Mouse (Mus musculus) ovary, postnatal 36 days (tissue): ENCODE measurements at regions not wholly inside any gene's neighbourhood (a gene's known extent, or its start where the extent isn't known, plus 50 kb on each side); places are given as distances from the start of the nearest gene placed in this dataset.

Experiments
- DNase-seq: peaks from one replicate; pipeline ENCODE4 v3.0.0; 2022; ENCODE audit warnings: low spot score, mixed read lengths

DNA sequence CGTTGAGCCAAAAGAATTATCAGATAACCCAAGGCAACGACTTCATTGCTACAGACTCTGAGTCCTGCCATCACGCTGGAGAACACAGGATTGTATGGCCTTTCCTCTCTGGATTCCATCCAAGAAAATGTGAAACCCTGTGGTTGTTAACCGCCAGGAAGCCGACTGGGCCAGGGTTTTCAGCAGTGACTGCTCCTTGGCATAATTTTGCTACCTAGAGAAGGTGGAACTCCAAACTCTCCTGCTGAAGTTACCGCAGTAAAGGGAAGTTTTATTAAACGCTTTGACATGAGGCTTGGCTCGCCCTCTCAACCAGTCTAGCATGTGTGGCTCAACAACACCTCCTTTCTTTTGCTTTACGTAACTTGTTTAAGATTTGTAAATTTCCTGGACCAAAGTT is 116.9 kb downstream of the Wif1 start:
- DNase-seq, result no peak

GRCm38 (mm10) chr10:121153625-121154024 is 119.9 kb downstream of the Wif1 start:
- DNase-seq, result no peak

GRCm38 (mm10) chr10:121160499-121160898 is 126.7 kb downstream of the Wif1 start:
- DNase-seq, result no peak

DNA sequence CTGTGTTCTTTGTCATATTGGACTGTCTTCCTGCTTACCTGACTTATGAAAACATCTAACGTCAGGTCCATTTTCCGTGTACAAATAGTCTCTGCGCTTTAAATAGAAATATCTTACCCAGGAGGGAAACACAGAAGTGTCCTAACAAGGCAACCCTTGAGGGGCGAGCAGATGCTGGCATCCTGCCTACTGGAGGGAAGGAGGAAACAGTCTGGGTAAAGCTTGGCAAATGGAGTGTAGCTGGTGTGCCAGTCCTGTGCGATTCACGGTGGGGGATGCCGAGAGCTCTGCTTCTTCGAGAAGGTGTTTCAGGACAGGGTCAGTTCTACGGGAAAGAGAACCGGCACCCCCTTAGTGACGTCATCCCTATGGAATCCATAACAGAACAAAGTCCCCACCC is 127.4 kb downstream of the Wif1 start:
- no peak for DNase-seq

GRCm38 (mm10) chr10:121174022-121174421 is 140.3 kb downstream of the Wif1 start:
- no peak for DNase-seq

- DNase-seq, result no peak
Observed at GRCm38 (mm10) chr10:121189139-121189538, 155.4 kb downstream of the Wif1 start.

DNA sequence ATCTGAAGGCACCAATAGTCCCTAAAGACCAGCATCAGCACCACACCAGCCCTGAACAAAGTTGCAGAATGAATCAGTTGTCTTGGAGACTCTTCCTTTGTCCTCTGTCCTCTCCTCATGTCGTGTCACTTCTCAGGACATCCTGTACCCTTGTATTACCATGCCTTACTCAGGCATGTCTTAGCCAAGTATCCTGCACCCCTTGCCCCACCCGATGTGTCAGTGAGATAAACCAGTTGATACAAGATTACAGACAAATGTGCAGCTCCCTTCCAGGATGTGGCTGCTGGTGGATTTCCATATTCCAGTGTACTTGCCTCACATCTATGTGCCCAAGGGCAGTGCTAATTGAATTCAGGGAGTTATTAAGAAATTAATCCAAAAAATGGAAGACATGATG is 151.8 kb downstream of the Tbc1d30 start:
- DNase-seq, result no peak

DNA sequence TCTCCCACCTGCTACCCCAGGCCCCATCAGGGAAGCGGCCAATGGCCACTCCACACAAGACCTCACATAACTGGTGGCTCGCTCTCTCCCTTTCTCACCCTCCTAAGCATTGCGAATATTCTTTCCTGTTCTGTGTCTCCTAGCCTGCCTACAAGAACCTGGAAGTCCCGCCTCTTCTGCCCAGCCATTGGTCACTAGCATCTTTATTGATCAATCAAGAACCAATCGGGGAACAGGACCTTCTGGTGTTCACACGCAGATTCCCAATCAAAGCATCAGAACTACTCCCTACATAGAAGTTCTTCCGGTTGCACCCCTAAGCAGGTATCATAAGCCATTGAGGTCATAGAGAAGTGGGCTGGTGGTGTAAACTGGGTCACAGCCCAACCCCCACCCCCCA is 148.5 kb downstream of the Tbc1d30 start:
- DNase-seq, result no peak

GRCm38 (mm10) chr10:121205551-121205950 is 145.5 kb downstream of the Tbc1d30 start:
- DNase-seq, result no peak

DNA sequence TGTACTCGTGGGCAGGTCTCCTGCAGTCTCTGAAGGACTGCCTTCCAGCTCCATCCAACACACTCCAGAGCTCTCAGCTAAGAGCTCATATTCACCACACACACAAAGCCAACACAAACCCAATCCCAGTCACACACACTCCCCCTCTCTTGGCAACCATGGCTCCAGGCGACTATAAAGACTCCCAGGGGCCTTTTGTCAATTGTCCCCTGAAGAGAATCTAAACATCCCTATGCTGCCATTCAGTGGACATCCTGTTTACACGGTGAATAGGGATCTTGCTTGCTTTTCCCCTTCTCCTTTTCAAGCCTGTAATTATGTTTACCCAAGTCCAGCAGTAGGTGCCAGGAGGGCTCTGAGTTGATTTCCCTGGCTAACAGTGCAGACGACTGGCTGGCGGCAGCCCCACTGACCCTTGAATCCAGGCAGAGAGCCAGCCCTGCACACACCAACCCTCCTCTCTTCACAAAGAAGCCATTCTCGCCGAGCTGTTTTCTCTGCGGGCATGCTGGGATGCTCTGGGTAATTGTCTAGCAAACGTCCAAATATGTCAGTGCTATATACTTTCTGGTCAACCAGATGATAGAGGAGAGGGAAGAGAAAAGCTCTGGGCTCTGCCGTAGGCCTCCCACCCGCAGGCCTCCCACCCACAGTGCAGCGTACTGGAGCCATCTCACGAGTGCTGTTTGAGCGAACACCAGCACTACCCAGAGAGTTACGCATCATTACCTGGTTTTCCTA is 144.9 kb downstream of the Tbc1d30 start:
- DNase-seq, result peak; percentile 9

GRCm38 (mm10) chr10:121206743-121207039 is 144.4 kb downstream of the Tbc1d30 start:
- no peak for DNase-seq
